Mouse (Mus musculus): ENCODE data around the gene Smyd3.

DNA sequence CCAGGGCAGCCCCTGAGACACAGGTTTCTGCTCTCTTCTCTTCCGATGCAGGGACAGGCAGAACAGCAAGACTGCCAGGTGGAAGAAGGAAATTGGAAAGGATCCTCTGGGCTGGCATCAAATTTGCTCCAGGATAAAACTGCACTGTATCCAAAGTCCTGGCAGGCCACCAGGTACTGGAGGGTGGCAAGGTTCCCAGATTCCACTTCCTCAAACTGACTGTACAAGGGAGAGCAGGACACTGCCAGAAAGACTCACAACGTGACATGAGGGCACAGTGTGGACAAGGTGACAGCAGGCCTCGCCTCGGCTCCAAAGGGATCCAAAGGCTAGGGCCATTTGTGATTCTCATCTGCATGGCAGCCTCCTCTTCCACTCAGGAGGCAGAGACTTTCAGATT, 505.6 kb downstream of the Smyd3 start:
- no peak for TF ChIP-seq CTCF (IDR thresholded peaks at IDR 0.05; ENCODE audit: control insufficient read depth, insufficient read depth, insufficient read length)
- no peak for TF ChIP-seq USF1 (IDR thresholded peaks at IDR 0.05; ENCODE audit: low read depth)
- TF ChIP-seq MYOG (IDR thresholded peaks at IDR 0.05; ENCODE audit: control insufficient read depth, extremely low read depth, insufficient read length): no peak

All from C2C12 (cell line).